Mouse (Mus musculus) heart, adult 2 months (tissue): Measurements from ENCODE around the gene Klc1. TPM values are rescaled to one million over a fixed set of nuclear protein-coding genes. Genes with fewer than 3 reads are reported as not detected.

Experiments
- DNase-seq, 2 experiments: peaks; one replicate each; pipeline ENCODE4 v3.0.0; 2021
- H3K27ac ChIP-seq: fragments of 200-600 bp; 2 replicates; pipeline ENCODE4 v1.8.1; 2022
- H3K27me3 ChIP-seq: fragments of 200-500 bp; 2 replicates; pipeline ENCODE4 v1.6.1; 2012; ENCODE audit warnings: mild to moderate bottlenecking, low read length, inconsistent platforms, mixed read lengths; ENCODE audit not compliant: control insufficient read depth, insufficient read depth
- H3K36me3 ChIP-seq: fragments of 200-500 bp; 2 replicates; pipeline ENCODE4 v1.6.1; 2012; ENCODE audit warnings: low read length, inconsistent platforms; ENCODE audit not compliant: control insufficient read depth, insufficient read depth
- H3K4me1 ChIP-seq: fragments of 200-500 bp; 2 replicates; pipeline ENCODE4 v1.6.1; 2011; ENCODE audit warnings: low read length; ENCODE audit not compliant: control insufficient read depth, insufficient read depth
- H3K4me3 ChIP-seq: fragments of 200-600 bp; 2 replicates; pipeline ENCODE4 v1.8.1; 2022
- H3K79me2 ChIP-seq: fragments of 200-500 bp; replicated peaks from 2 replicates; pipeline ENCODE4 v1.6.1; 2012; ENCODE audit warnings: mild to moderate bottlenecking, inconsistent platforms, low read length, moderate library complexity, mixed read lengths; ENCODE audit not compliant: control insufficient read depth, insufficient read depth
- H3K9ac ChIP-seq: fragments of 200-500 bp; 2 replicates; pipeline ENCODE4 v1.6.1; 2012; ENCODE audit warnings: low read depth, mild to moderate bottlenecking, control low read depth, inconsistent platforms, low read length, mixed read lengths
- CTCF ChIP-seq: fragments of 200-600 bp; IDR thresholded peaks from 2 replicates; pipeline ENCODE4 v1.8.1; 2022; ENCODE audit warnings: antibody characterized with exemption, mild to moderate bottlenecking, moderate library complexity
- EP300 ChIP-seq: fragments of 200-500 bp; IDR thresholded peaks from 2 replicates; pipeline ENCODE4 v1.6.1; 2011; ENCODE audit warnings: low read depth, low read length, control low read depth; ENCODE audit not compliant: insufficient read depth
- POLR2A ChIP-seq: fragments of 200-500 bp; IDR thresholded peaks from 2 replicates; pipeline ENCODE4 v1.6.1; 2011; ENCODE audit warnings: mild to moderate bottlenecking, low read depth, low read length, control low read depth; ENCODE audit not compliant: insufficient read depth
- WGBS: fragments of 180-500 bp; shearing (Covaris S2); methylation state at CpG from one replicate; pipeline ENCODE4 v1.1.7; 2018; 5-methylcytosine and 5-hydroxymethylcytosine counted together
- intact Hi-C: fragments of 180-260 bp; cut with DNase I; formaldehyde crosslinking; loops from one replicate; pipeline ENCODE4 v1.15.1; 2025
- polyA plus RNA-seq: library from polyadenylated mRNA; depleted of rRNA; stranded (reverse); fragments of >200 nt; gene quantifications from 2 replicates; pipeline ENCODE4 v1.2.3, GENCODE M21; 2012
- total RNA-seq, 2 experiments: library from RNA; stranded (reverse); gene quantifications; 2 replicates each; pipeline ENCODE4 v1.2.3; 2021

Gene Klc1
- total and polyA plus RNA-seq, 3 experiments: 80.8 to 83.9 (median 83.8) TPM

GRCm38 (mm10) chr12:111746091-111746490 is 12.6 kb upstream of the Klc1 start:
- H3K27ac ChIP-seq: peak overlapping the region; percentile 67
- H3K79me2 ChIP-seq: no peaks in the 10 kb centered on the region
- 16% methylated on average over 5 of the region's 5 CpGs for WGBS
- no peak overlapping the region for H3K4me3 ChIP-seq
- H3K27me3 ChIP-seq: no peaks in the 10 kb centered on the region
- no peak for TF ChIP-seq CTCF
- peak; percentile 43; the same call in 1 of the 2 replicates for TF ChIP-seq EP300
- no peaks in the 10 kb centered on the region for H3K36me3 ChIP-seq
- DNase-seq: peak; percentile 86 to 89
- H3K9ac ChIP-seq: no peak overlapping the region
- H3K4me1 ChIP-seq: peaks cover 18% of the 10 kb centered on the region
- intact Hi-C loops: no loop called here

GRCm38 (mm10) chr12:111747421-111747820 is 11.2 kb upstream of the Klc1 start:
- H3K27me3 ChIP-seq: no peaks in the 10 kb centered on the region
- H3K27ac ChIP-seq: no peak overlapping the region
- H3K79me2 ChIP-seq: no peaks in the 10 kb centered on the region
- no peak overlapping the region for H3K4me3 ChIP-seq
- H3K4me1 ChIP-seq: peaks cover 18% of the 10 kb centered on the region
- H3K36me3 ChIP-seq: no peaks in the 10 kb centered on the region
- 84% methylated on average over 7 of the region's 7 CpGs for WGBS
- intact Hi-C loops: no loop called here
- no peak for DNase-seq
- TF ChIP-seq POLR2A (no peak), CTCF (no peak), EP300 (no peak)
- no peak overlapping the region for H3K9ac ChIP-seq

GRCm38 (mm10) chr12:111750739-111751138 is 7.9 kb upstream of the Klc1 start:
- Histone ChIP-seq H3K9ac (no peak overlapping the region), H3K4me3 (no peak overlapping the region), H3K79me2 (no peaks in the 10 kb centered on the region), H3K4me1 (peaks cover 13% of the 10 kb centered on the region), H3K27me3 (no peaks in the 10 kb centered on the region), H3K36me3 (no peaks in the 10 kb centered on the region), H3K27ac (no peak overlapping the region)
- no peak for TF ChIP-seq POLR2A
- TF ChIP-seq CTCF: no peak
- no peak for TF ChIP-seq EP300
- DNase-seq: no peak
- intact Hi-C loops: no loop called here
- WGBS: 89% methylated on average over 3 of the region's 3 CpGs

GRCm38 (mm10) chr12:111752491-111752890 is 6.2 kb upstream of the Klc1 start:
- no peaks in the 10 kb centered on the region for H3K27me3 ChIP-seq
- TF ChIP-seq POLR2A (no peak), EP300 (no peak), CTCF (no peak)
- no peaks in the 10 kb centered on the region for H3K36me3 ChIP-seq
- H3K27ac ChIP-seq: no peak overlapping the region; the same call in 1 of the 2 replicates
- peaks cover 6% of the 10 kb centered on the region for H3K4me1 ChIP-seq
- no peak overlapping the region for H3K4me3 ChIP-seq
- intact Hi-C loops: no loop called here
- no peaks in the 10 kb centered on the region for H3K79me2 ChIP-seq
- WGBS: 81% methylated on average over 6 of the region's 6 CpGs
- no peak for DNase-seq
- no peak overlapping the region for H3K9ac ChIP-seq

GRCm38 (mm10) chr12:111753347-111753746 is 5.3 kb upstream of the Klc1 start:
- DNase-seq: no peak
- Histone ChIP-seq H3K9ac (peak overlapping the region; percentile 11; the same call in 1 of the 2 replicates), H3K27ac (peak overlapping the region; percentile 43), H3K4me1 (peaks cover 9% of the 10 kb centered on the region), H3K27me3 (no peaks in the 10 kb centered on the region), H3K4me3 (no peak overlapping the region), H3K36me3 (no peaks in the 10 kb centered on the region), H3K79me2 (no peaks in the 10 kb centered on the region; the same call in 1 of the 2 replicates)
- intact Hi-C loops: no loop called here
- WGBS: 22% methylated on average over 9 of the region's 9 CpGs
- no peak for TF ChIP-seq POLR2A
- no peak for TF ChIP-seq CTCF
- TF ChIP-seq EP300: no peak

- Histone ChIP-seq H3K79me2 (peaks cover 7% of the 10 kb centered on the region), H3K4me1 (peaks cover 9% of the 10 kb centered on the region), H3K27me3 (no peaks in the 10 kb centered on the region), H3K4me3 (no peak overlapping the region), H3K36me3 (no peaks in the 10 kb centered on the region), H3K27ac (no peak overlapping the region; the same call in 1 of the 2 replicates), H3K9ac (no peak overlapping the region)
- TF ChIP-seq CTCF (no peak), POLR2A (no peak), EP300 (no peak)
- no peak for DNase-seq
- intact Hi-C loops: no loop called here
Measured at GRCm38 (mm10) chr12:111754710-111755109, 3.9 kb upstream of the Klc1 start.
